Mouse (Mus musculus) ES-E14 (cell line): ENCODE measurements around the gene Vps16. TPM values are rescaled to one million over a fixed set of nuclear protein-coding genes. Genes with fewer than 3 reads are reported as not detected.

Experiments
- DNase-seq: peaks from one replicate; pipeline ENCODE4 v3.0.0-alpha.2; 2013; ENCODE audit warnings: low read depth, low spot score
- H3K27ac ChIP-seq: 2 replicates; pipeline ENCODE4 v1.5.1; 2012; ENCODE audit warnings: low read depth, mild to moderate bottlenecking, low read length, moderate library complexity, mixed read lengths; ENCODE audit not compliant: poor library complexity, insufficient read depth, severe bottlenecking
- H3K36me3 ChIP-seq: 2 replicates; pipeline ENCODE4 v1.6.1; 2012; ENCODE audit warnings: mild to moderate bottlenecking, low read length, moderate library complexity, mixed read lengths; ENCODE audit not compliant: control insufficient read depth, poor library complexity, insufficient read depth, severe bottlenecking
- H3K4me1 ChIP-seq, 2 experiments: fragments of 150-350 bp in 1 of 2; sonication (generic) in 1 of 2; 2 replicates each; pipeline ENCODE4 v1.6.1; 2012; ENCODE audit warnings: low read length in 2 of 2, mild to moderate bottlenecking in 1 of 2, mixed read lengths in 1 of 2; ENCODE audit not compliant: control insufficient read depth in 2 of 2, insufficient read depth in 2 of 2, poor library complexity in 1 of 2
- H3K4me3 ChIP-seq, 2 experiments: fragments of 150-350 bp in 1 of 2; sonication (generic) in 1 of 2; 2 replicates each; pipeline ENCODE4 v1.5.1; 2012; ENCODE audit warnings: low read length in 2 of 2, low read depth in 1 of 2, mild to moderate bottlenecking in 1 of 2, mixed read lengths in 1 of 2; ENCODE audit not compliant: insufficient read depth in 1 of 2, poor library complexity in 1 of 2, severe bottlenecking in 1 of 2
- H3K9ac ChIP-seq: 2 replicates; pipeline ENCODE4 v1.6.1; 2012; ENCODE audit warnings: low read depth, mild to moderate bottlenecking, low read length, mixed read lengths; ENCODE audit not compliant: poor library complexity, insufficient read depth, severe bottlenecking
- H3K9me3 ChIP-seq: fragments of 150-350 bp; sonication (generic); 2 replicates; pipeline ENCODE4 v1.6.1; 2012; ENCODE audit warnings: low read depth, mild to moderate bottlenecking, low read length; ENCODE audit not compliant: control insufficient read depth, insufficient read depth
- CHD2 ChIP-seq: IDR thresholded peaks from 2 replicates; pipeline ENCODE4 v1.6.1; 2014; ENCODE audit warnings: mild to moderate bottlenecking, low read depth, low read length, inconsistent platforms
- HCFC1 ChIP-seq: IDR thresholded peaks from 2 replicates; pipeline ENCODE4 v1.6.1; 2012; ENCODE audit warnings: low read length, inconsistent platforms, borderline replicate concordance; ENCODE audit not compliant: insufficient read depth
- MAFK ChIP-seq: IDR thresholded peaks from 2 replicates; pipeline ENCODE4 v1.6.1; 2014; ENCODE audit warnings: mild to moderate bottlenecking, low read depth, low read length, inconsistent platforms; ENCODE audit not compliant: insufficient read depth
- ZC3H11A ChIP-seq: IDR thresholded peaks from 2 replicates; pipeline ENCODE4 v1.6.1; 2012; ENCODE audit warnings: low read depth, mild to moderate bottlenecking, inconsistent platforms, low read length, borderline replicate concordance
- ZNF384 ChIP-seq: IDR thresholded peaks from 2 replicates; pipeline ENCODE4 v1.6.1; 2012; ENCODE audit warnings: low read depth, low read length, inconsistent platforms
- in situ Hi-C, 2 experiments: fragments of 600-800 bp; cut with MboI; formaldehyde crosslinking; loops; one replicate each; pipeline ENCODE4 v1.15.1; 2025; ENCODE audit warnings: low sequenced_read_pairs in 2 of 2, inconsistent platforms in 1 of 2; ENCODE audit not compliant: unreplicated experiment in 2 of 2
- total RNA-seq: library from RNA; depleted of rRNA; stranded (reverse); fragments of 300-350 nt; gene quantifications from 2 replicates; pipeline ENCODE4 v1.2.3, GENCODE M21; 2012

The Vps16 gene
- total RNA-seq, 1 experiment, result 111 TPM

- in situ Hi-C loops, result no loop called here
- TF ChIP-seq HCFC1, result no peak
- no peaks in the 10 kb centered on the region for H3K4me1 ChIP-seq
- no peak overlapping the region for H3K27ac ChIP-seq
- DNase-seq, result no peak
- H3K9ac ChIP-seq, result no peak overlapping the region
- peak overlapping the region; percentile 85 to 96; a peak in 2 of 4 replicates for H3K4me3 ChIP-seq
- no peaks in the 10 kb centered on the region for H3K36me3 ChIP-seq
- no peaks in the 10 kb centered on the region for H3K9me3 ChIP-seq
Measured at GRCm38 (mm10) chr2:130451086-130451726, 27.1 kb downstream of the Vps16 start.

GRCm38 (mm10) chr2:130451727-130452090 lies 27.6 kb downstream of the Vps16 start:
- no peak for DNase-seq
- Histone ChIP-seq H3K36me3 (no peaks in the 10 kb centered on the region), H3K4me3 (no peak overlapping the region), H3K9me3 (no peaks in the 10 kb centered on the region), H3K9ac (no peak overlapping the region), H3K27ac (no peak overlapping the region), H3K4me1 (no peaks in the 10 kb centered on the region)
- no peak for TF ChIP-seq HCFC1
- TF ChIP-seq ZC3H11A, result no peak
- TF ChIP-seq ZNF384, result no peak
- no peak for TF ChIP-seq CHD2
- TF ChIP-seq MAFK, result no peak
- in situ Hi-C loops, result no loop called here

- H3K4me3 ChIP-seq, result no peak overlapping the region
- no peaks in the 10 kb centered on the region for H3K4me1 ChIP-seq
- no peak for DNase-seq
- no peak overlapping the region for H3K27ac ChIP-seq
- H3K9ac ChIP-seq, result no peak overlapping the region
- in situ Hi-C loops, result no loop called here
- no peaks in the 10 kb centered on the region for H3K36me3 ChIP-seq
- TF ChIP-seq ZNF384 (no peak), CHD2 (no peak), MAFK (no peak), HCFC1 (no peak), ZC3H11A (no peak)
- H3K9me3 ChIP-seq, result no peaks in the 10 kb centered on the region
Measured at GRCm38 (mm10) chr2:130452266-130452665, 28.1 kb downstream of the Vps16 start.

- no peak overlapping the region for H3K27ac ChIP-seq
- H3K4me3 ChIP-seq, result no peak overlapping the region
- no peaks in the 10 kb centered on the region for H3K4me1 ChIP-seq
- H3K9ac ChIP-seq, result no peak overlapping the region
- DNase-seq, result no peak
- in situ Hi-C loops, result no loop called here
- TF ChIP-seq ZNF384 (no peak), CHD2 (no peak), HCFC1 (no peak), ZC3H11A (no peak), MAFK (no peak)
- H3K9me3 ChIP-seq, result no peaks in the 10 kb centered on the region
- H3K36me3 ChIP-seq, result no peaks in the 10 kb centered on the region
Measured at GRCm38 (mm10) chr2:130453421-130453820, 29.3 kb downstream of the Vps16 start.
